Mouse (Mus musculus) c-Kit-positive CD71-negative TER-119-negative erythroid progenitor cells, embryonic 14.5 days (primary cell): ENCODE measurements around the gene Ppp1r3c.

Experiments used
- DNase-seq: peaks from one replicate; pipeline ENCODE4 v3.0.0-alpha.2; 2013; ENCODE audit warnings: low read depth

The Ppp1r3c gene

DNA sequence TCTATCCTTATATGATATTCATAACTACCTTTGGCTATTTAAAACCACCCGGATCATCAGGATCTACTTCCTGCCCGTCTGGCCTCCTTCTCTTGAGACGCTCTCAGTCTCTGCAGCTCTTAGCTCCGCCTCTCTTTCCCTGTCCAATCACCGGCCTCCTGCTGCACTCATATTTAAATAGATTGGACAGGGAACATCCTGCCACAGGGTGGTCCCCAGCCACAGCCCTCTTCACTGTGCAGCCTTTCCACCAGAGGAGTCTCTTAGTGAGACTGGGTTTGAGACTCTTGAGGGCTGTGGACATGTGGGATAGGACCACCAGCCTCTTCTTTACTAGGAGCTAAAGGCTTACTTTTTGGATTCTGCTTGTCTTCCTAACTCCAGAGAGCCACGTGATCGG, 20.2 kb downstream of the Ppp1r3c start:
- DNase-seq = no peak

GRCm38 (mm10) chr19:36715591-36715990, 20.9 kb downstream of the Ppp1r3c start:
- no peak for DNase-seq

DNA sequence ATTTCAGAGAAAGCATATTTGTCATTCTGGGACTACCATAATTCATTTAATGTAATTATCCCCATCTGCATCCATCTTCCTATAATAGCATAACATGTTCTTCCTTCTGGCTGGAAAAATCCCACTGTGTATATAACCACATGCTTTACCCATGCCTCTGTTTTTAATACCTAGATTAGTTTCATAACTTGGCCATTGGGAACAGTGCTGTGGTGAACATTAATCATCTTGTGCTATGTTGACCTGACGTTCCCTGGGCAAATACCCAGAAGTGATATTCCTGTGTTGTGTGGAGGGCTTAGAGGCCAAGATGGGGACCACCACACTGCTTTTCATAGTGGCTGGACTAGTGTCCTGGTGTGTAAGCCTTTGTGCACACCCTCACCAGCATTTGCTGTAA, 22.0 kb downstream of the Ppp1r3c start:
- DNase-seq = no peak

- DNase-seq = no peak
Observed at GRCm38 (mm10) chr19:36713092-36713491, 23.4 kb downstream of the Ppp1r3c start.

DNA sequence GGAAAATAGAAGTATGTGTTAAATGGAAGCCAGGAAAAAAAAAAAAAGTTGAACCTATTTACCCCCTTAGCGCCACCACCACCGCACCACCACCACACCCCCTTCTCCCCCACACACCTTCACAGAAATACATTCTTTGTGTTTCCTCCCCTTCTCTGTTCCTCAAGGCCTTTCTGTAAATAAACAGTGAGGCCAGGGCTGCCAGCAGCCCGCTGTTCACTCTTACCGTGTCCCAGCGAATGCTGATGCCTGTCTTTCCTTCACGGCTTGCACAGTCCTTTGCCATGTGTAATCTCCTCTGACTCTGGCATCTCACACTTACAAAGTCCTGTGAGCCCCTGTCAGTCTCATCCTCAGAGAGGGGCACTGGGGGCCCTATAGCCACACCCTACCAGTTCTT, 30.3 kb downstream of the Ppp1r3c start:
- no peak for DNase-seq

DNA sequence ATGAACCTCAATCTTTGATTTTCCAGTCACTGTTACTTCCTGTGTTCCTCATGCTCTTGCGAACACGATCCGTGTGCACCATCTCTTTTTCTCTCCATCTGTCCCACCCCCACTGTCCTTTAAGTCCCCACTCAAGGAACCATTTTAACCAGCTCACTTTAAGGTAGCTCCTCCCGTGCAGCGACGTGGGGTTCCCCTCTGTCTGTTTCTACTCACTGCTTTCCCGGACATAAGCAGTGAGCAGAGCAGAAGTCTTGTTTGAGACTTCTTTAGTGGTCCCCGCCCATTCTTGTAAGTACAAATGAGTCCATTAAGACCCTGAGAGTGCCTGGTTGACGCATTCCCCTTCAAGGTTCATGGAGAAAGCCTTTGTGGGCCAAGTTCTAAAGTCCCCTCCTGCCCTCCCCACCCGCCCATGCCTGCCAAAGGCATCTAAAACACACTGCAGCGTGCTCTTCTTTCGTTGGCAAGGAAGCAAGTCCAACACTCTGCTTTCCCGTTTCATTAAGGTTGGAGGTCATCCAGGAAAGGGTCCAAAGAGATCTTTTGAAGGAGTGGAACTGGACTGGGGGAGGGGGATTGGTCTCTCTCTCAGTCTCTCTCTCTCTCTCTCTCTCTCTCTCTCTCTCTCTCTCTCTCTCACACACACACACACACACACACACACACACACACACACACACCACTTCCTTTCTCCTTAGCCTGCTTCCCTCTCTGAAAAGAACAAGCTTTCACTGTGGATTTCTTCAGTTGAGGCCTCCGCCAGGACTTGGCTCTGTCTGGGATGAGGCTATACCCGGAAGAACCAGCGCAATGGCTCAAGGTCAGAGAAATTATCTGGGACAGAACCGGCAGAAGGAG, 30.9 kb downstream of the Ppp1r3c start:
- DNase-seq = no peak

DNA sequence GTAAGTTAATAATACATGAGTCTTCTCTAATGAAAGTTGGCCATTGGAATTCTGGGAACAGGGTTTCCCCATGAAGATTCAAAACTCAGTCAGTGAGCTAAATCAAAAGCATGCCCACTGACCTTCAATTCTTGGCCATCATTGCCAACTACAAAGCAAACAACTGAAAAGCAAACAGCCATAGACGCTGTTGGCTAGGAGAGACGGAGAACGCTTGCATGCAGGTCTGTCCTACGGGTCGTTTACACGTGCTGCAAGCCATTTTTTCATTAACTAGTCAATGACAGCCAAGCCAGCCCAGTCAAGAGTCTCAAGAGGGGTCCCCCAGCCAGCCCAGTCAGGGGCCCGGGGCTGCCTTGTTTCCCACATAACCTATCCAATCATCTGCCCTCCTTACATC, 31.7 kb downstream of the Ppp1r3c start:
- DNase-seq = no peak

- no peak for DNase-seq
Observed at GRCm38 (mm10) chr19:36701809-36702622, 34.4 kb downstream of the Ppp1r3c start.

DNA sequence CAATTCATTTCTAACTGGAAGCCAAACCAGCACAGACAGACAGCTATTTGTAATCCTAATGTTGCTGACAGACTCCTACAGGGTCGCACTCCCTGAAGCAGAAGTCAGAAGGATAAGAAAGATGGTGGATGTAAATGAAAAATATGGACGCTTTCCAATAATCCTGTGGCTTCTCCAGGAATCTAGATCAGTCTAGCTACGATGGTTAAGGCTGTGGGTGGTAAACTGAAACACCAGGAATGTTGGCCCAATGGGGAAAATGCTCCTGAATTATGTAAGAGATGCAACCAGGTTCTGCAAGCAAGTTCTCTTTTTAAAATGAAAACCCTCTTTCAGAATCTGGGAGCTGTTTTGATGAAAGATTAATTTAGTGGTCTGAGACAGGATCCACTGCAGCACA, 35.1 kb downstream of the Ppp1r3c start:
- DNase-seq = no peak

- no peak for DNase-seq
Observed at GRCm38 (mm10) chr19:36700937-36701336, 35.5 kb downstream of the Ppp1r3c start.

GRCm38 (mm10) chr19:36699151-36699550, 37.3 kb downstream of the Ppp1r3c start:
- no peak for DNase-seq

GRCm38 (mm10) chr19:36698200-36698599, 38.3 kb downstream of the Ppp1r3c start:
- DNase-seq = no peak

DNA sequence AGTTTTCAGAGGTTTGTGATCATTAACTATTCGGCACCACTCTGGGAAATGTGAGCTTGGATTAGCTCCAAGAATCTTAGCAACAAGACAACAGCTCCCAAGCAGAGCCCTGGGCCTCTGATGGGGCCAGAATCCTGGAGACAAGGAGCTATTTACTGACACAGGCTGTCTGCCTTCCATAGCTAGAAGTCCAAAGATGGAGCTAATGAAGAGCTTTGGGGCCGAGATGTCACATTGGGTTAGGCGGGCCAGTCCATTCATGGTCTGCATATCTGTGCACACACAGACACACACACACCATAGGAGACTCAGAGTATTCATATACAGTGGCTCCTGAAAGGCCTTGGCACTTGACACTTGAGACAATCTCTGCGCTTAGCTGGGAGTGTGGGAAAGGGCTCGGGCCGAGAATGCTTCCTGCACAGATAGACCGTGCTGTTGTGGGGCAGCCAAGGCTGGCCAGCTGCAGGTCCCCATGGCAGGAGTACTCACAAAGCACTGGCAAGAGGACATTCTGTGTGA, 39.8 kb downstream of the Ppp1r3c start:
- DNase-seq = no peak

DNA sequence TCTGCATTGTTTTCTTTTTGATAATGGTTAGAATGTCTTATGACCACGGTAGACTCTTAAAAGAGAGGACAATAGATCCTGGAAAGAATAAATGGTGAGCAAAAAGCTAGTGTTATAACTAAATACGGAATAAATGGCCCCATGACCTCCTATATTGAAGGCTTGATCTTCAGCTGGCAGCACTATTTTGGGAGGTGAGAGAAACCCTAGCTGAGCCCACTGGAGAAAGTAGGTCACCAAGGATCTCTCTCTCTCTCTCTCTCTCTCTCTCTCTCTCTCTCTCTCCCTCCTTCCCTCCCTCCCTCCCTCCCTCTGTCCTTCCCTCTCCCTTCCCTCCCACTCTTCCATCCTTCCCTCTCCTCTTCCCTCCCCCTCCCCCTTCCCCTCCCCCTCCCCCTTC, 42.9 kb downstream of the Ppp1r3c start:
- no peak for DNase-seq

- DNase-seq = no peak
Observed at GRCm38 (mm10) chr19:36691941-36692340, 44.5 kb downstream of the Ppp1r3c start.

DNA sequence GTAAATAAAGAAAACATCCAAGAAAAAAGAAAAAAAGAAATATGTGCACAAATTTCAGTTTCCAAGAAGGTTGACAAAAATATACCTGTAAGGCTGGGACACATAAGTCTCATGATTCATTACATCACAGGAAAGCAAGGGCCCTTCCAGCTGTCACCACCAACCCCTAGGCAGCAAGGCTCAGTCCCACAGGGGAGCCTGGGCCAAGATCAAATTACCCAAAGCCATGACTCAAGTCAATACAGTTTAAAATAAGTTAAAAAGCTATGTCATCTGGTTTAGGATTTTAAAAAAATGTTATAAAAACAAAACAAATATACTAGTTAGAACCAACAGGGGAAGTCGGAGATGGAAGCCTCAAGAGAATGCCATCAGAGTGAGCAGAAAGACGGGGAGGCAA, 45.2 kb downstream of the Ppp1r3c start:
- no peak for DNase-seq

DNA sequence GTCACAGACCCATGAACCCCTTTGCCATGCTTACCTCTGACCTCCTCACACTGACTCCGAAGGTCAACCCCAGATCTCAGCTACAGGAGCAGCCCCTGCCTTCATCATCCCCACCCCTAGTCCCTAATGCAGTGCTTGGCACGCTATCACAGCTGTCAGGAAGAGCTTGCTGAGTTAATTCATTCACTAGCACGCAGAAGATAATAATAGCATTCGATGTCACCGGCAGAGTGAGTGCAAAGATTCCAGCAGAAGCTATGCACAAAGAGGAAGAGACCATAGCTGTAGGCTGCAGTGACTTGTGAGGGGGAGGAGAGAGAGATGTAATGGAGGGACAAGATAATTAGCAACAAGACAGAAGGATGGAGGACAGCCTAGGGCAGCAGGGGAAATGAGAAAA, 47.2 kb downstream of the Ppp1r3c start:
- no peak for DNase-seq

DNA sequence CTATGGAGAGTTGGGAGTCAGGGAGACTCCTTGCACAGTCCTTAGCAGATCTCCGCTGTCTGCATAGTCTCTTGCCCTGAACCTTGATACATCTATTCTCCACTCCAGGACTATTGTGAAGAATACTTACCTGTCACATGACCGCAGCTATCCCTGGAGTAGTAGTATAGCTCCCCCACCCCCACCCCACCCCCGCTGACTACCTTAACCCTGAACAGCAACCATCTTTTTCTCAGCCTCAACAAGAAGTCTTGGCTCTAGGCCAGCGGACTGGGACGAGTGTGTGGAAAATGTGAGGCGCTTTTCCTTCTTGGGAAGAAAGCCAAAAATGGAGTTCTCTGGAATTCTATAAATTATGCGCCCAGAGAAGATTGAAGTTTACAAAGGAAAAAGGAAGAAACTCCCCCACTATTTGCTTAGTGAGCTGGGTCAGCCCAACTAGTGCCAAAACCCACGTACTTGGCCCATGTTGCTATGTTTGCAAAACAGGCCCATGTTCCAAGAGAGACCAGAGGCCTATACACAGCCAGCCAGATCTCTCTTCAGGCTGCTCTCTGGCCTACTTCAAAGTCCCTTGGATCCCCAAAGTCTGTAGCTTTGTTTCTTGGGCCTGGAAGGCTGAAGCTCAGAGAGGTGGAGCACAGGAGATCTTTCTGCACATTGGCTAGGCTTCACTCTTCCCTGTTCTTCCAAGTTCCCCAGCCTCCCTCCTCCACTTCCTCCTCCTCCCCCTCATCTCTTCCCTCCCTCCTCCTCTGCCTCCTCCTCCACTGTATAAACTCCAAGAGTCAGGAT, 48.4 kb downstream of the Ppp1r3c start:
- DNase-seq = no peak

GRCm38 (mm10) chr19:36687044-36687443, 49.4 kb downstream of the Ppp1r3c start:
- no peak for DNase-seq

DNA sequence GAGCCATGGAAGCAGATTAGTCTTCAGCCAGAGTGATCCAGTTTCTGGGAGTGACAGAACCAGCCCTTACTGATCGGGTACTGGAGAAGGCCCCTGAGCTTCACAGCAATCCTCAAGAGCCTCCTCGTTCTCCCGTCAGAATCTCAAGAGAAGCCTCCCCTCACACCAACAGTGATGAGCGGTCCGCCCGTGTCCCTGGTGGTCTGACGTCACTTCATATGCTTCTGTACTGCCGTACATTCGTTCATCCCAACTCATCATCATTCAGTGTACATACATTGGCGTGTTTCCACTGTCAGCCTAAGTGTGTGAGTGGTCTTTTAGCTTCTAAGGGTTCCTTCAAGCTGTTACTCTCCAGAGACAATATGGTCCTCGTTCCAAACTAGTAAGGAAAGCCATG, 50.4 kb downstream of the Ppp1r3c start:
- no peak for DNase-seq

DNA sequence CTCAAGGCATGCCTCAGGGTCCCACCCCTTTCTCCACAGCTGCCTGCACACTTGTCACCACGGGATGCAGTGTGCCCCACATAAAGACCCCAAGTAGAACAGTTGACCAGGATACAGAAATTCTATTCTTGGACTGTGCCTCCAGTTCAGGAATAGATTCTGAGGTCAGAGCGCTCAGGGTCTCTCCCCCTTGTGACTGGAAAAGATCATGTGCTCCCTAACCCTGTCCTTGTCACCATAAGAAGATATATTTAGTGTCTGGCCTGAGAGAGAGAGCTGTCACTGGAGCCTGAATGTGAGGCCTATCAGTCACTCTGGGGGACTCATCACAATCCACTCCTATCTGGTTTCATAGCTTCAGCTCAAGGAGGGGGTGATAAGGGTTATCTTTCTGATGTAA, 53.9 kb downstream of the Ppp1r3c start:
- no peak for DNase-seq
